Mouse (Mus musculus) A20 (cell line): ENCODE results near the gene Socs2.
"Not testable (repeated sequence)": the region's sequence is repeated elsewhere in the genome, so short reads cannot be mapped to it uniquely, and the experiment has no call there.

Experiments used
- DNase-seq: peaks from one replicate; pipeline ENCODE4 v3.0.0-alpha.2; 2011; ENCODE audit warnings: low read depth, low spot score

Gene Socs2

DNA sequence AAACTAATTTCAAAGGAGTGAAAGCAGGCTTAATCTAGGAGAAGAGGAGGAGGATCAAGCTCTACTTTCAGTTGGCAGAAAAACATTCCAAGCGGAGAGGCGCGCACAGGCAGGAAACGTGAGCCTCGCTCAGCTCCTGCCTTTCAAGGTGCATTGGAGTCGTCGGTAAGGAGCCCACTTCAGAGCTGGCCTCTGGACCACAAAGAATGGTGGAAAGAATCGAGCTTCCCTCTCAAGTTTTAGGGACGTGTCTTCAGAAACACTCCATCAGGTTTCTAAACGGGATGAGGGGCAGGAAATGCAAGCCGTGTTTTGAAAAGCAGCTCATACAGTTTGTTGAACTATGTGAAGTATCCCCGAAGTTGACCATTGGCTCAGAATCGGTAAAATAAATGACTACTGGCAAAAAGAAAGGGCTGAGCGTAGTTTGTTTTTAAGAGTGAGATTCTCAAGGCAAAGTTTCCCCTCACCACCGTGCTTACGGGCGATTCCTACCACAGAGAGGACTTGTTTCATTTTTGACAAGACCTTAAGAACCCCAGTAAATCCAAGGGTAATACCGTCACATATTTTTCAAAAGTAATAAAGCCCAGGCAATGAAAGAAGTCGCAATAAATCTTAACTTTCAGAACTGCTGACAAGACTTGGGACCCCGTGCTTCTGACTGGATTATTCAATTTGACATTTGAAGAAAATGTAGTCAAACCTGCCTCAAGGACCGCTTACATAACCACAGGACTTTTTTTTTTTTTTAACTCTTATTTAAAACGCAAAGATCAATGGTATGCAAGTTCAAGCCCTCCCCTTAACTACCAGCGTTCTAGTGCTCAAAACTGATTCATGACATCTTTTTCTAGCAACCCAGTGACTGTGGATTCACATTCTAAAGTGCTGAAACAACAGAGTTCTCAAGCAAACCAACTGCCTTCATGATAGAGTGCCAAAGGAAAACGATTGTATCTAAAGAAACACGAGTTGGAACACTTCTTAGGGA, 21.9 kb downstream of the Socs2 start:
- no peak for DNase-seq

DNA sequence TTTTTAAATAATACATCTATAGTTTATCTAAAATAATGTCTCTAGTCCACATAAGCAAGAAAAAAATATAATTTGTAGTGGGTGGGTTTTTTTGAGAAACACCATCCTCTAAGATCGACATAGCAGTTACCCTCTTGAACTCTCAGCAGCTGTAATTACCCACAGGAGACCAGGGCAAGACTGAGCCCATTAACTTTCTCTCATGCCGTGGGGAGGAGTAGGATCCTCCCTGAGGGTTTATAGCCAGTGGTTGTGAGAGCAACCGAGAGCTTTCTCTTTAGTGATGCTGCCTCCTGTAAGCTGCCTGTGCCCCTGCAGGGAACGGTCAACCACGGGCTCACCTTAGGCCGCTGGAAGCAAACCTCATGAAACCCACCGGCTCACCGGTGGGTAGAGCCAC, 24.9 kb downstream of the Socs2 start:
- no peak for DNase-seq

DNA sequence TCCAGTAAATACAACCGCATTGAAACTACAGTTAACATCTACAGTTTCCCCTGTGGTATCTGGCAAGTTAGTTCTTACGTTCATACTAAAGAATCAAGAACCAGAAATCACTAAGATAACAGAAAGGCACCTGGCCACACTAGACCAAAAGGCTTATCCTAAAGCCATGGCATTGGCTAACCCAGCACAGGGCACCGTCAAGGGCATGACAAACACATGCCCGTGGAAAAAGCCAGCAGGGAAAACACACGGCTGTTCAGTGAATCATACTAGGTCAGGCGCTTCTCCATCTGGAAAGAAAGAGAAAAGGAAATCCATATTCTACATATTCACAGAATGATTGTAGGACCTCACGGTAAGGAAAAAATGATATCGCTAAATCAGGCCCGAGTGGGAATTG, 26.1 kb downstream of the Socs2 start:
- DNase-seq = no peak

DNA sequence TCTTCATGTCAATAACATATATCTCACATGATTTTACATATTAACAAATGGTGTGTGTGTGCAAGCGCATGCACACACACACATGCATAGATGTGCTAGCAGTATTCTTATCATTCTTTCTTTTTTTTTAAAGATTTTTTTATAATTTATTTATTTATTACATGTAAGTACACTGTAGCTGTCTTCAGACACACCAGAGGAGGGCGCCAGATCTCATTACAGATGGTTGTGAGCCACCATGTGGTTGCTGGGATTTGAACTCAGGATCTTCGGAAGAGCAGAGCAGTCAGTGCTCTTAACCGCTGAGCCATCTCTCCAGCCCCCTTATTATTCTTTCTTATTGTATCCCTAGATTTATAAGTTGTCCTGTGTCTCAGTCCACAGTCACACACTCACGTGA, 27.2 kb downstream of the Socs2 start:
- DNase-seq = not testable (repeated sequence)

DNA sequence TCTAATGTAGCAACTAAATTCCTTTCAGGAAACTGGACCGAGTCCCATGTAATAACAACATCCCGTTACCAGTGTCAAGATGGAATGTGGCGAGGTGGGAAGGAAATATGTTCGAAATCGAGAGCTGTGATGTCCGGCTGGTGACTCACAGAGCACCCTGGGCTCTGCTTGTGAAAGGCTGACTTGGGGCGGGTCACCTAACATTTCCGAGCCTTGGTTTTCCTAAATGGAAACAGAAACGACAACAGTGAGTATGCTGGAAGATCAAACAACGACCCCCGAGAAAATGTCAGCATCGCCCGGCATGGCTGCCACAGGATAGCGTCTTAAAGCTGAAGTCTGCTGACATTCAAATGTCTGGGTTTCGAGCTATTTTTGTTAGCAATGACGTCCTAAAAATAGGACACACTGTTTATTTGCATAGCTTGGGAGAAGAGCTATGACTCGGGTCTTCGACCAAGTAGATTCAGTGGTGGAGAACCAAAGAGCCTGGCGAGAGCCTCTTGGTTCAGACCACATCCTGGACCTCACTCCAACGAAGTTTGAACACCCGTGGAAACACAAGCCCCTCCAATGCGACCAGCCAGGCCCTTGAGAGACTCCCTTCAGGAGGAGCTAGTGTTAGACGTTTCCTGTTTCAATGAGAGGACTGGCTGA, 28.0 kb downstream of the Socs2 start:
- DNase-seq = peak; percentile 52

DNA sequence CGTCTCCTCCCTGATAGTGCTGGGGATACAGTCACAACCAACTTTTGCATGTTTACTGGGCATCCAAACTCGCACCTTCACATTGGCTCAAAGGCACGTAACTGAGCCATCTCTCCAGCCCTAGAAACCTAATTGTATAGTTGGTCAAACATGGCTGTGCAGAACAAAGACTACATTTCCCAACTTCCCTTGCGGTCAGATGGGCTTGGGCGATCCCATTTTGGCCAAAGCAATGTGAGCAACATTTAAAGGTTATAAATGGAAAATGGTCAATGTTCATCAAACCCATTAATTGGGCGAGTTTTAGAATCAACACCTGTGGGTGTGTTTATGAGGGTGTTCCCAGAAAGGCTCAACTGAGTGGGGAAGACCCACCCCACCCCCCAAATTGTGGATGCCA, 30.5 kb downstream of the Socs2 start:
- DNase-seq = no peak

DNA sequence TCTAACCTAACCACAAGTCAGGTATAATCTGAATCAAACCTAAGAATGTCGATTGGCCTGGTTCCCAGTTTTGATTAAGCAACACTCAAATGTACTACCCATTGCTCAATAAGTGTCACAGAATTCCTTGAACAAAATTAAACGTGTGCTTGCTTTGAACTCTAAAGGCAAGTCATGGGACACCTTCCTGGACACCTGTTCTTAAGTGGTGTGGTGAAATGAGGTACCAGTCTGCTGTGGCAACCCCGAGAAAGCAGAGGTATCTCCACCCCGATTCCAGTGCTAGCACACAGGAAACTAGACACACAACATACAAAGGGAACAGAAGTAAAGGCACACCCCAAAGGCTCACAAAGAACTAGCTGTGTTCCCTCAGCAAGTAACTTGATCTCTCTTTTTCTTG, 31.2 kb downstream of the Socs2 start:
- no peak for DNase-seq

DNA sequence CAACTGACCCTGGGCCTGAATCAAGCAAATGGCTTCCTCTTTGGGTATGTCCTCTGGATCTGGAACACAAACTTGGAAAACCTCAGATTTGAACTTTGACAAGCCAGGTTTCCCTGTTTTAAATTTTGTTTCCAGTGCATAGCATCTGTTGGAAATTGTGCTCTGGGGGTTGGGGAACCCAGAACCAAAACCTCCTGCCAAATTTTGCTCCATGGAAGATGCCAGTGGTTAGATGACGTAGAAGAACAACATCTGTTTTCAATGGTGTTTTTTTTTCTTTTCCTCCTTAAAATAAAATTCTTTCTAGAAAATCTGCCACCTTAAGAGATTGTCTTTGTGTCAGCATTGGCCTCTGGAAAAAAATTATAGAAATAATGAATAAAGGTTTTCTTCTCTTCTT, 31.9 kb downstream of the Socs2 start:
- no peak for DNase-seq

DNA sequence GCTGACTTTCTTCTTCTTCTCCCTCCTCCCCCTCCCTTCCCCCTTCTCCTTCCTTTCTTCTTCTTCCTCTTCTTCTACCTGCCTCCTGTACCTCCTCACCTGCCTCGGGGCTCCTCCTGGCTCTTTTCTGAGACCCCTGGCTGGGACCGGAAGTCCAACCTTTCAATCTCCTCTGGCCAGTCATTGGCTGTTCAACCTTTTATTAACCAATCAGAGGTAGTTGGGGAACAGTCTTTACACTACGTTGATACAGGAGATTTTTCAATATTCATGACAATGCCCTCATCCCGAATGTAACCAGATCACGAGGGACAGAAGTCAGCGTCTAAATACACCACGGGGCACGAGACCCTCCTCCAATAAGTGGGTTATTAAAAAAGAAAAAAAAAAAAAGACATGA, 32.5 kb downstream of the Socs2 start:
- DNase-seq = no peak

DNA sequence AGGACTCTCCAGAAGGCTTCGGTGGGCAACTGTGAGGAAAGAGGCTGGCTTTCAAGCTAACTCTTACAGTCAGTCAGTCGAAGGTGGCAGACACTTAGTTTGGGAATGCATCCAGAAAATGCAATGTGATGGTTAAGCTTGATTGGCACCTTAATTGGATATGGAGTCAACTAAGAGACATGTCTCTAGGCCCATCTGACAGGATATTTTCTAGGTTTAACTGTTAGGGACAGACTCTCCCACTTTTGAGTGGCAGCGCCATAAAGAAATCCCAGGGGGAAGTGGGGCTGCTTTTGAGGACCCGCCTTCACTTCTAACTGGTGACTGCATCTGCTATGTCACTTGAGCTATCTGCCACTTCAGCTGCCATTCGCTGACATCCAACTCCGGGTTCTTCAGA, 43.6 kb downstream of the Socs2 start:
- no peak for DNase-seq

DNA sequence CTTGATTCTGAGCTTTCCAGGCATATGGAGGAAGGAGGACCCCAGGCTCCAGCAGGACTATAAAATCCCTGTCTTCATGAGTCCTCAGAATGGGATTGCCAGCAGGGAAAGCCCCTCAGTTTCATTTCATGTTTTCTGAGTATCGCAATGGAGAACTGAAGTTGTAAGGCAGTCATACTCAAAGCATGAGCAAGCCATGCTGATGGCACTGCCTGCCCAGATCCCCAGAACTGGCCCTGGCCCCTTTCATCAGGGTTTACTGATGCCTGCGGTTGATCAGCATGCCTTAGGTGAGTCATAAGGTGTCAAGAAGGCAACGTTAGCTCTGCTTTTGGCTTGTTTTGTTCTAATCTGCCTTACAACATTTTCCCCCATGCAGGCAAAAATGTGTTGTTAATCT, 45.0 kb downstream of the Socs2 start:
- peak; percentile 87 for DNase-seq

DNA sequence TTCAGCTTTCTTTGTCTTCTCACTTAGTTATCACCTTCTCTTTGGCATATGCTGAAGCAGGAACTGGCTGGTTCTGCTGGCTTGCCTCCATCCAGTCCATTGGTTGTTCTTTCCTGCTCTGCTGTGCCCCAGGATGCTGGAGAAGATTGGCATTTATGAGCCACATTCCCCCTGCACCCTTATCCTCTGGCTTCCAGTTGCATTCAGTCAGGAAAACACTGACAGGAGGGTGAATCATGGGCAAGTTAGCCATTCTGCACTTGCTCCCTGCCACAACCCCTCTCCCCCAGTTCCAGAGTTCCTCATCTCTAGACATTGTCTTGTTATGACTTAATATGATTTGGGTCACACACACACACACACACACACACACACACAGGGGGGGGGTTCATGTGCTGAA, 47.8 kb downstream of the Socs2 start:
- no peak for DNase-seq

DNA sequence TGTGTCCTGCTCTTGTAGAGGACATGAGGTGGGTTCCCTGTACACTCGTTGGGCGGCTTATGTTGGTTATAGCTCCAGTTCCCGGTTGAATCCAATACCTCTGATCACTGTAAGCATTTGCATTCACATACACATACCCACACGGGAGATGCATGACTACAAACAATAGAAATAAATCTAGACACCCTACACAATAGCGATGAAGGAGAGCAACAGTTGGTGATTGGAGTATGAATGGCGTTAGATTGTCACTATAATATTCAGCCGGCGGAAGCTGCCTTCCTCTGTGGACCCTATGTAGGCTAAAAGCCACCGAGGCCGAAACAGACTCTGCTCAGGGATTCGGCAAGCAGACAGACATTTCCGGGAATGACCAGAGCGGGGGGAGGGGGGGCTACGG, 48.8 kb downstream of the Socs2 start:
- no peak for DNase-seq

DNA sequence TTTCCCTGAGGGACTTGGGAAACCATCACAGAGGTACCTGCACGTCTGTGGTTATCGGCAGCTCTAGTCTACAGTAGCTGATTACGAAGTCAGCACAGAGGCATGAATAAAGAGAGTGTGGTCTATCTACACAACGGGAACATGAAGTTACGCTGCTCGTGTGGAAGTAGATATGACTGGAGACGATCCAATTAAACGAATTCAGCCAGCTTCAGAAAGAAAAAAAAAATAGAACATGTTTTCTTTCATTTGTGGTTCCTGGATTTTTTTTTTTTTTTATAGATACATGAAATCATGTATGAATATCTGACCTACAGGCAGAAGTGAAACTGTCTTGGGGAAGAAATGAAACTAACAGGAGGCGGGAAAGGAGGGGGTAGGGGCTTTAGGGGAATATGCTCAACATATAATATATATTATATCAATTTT, 49.3 kb downstream of the Socs2 start:
- DNase-seq = peak; percentile 76

DNA sequence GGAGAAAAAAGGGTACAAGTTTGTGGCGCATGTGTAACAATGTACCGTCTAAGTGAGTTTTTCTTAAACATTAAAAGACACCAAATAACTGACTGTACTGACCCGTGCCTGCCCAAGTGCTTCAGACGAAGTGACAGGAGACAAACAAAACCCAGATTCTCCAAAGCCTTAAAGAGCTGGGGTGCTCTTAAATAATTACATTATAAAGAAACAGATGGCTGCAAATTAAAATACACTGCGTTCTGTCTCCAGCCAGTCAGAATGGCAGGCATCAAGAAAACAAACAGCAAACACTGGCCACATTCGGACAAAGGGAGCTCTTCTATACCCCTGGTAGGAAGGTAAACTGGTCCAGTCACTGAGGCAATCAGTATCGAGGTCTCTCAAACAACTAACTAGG, 49.7 kb downstream of the Socs2 start:
- no peak for DNase-seq

DNA sequence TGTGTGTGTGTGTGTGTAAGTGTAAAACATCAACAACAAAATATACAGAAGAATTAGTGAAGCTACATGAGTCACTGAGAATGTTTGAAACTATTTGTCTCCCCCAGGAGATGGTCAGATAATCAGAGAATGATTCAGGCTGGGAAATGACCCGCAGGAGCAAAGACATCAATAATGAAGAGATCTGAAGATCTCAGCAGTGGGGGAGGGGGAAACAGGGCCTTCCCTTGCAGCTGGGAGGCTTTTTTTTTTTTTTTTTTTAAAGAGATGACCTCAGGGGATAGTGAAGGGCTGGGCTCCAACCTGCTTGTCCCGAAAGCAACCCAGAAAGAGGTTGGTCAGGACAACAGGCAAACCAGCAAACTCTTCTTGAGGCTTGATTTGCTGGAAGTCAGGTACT, 54.7 kb downstream of the Socs2 start:
- peak; percentile 33 for DNase-seq

DNA sequence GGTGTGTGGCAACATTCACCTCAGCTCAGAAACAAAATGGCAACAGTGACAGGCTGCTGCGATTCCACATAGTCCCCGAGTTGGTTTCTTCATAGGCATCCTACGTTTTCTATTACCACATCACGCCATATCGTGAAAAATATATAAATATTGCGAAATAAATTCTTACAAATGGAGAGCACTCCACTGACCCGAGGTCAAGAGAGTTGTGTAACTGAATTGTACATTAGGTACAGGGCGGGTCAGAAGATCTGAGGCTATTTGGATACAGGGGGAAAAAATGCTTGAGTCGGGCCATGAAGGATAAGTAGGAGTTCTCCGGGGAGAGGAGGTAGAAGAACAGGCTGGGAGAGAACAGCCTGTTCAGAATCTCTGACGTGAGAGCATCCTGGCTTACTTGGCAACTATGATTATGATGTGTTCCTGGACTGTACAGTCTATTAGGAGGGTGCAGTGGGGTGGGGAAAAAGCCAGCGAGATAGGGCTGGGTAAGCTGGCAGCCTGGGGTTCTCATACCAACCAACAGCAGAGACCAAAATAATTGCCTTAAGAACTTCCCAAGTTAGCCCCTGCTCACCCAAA, 55.6 kb downstream of the Socs2 start:
- no peak for DNase-seq

DNA sequence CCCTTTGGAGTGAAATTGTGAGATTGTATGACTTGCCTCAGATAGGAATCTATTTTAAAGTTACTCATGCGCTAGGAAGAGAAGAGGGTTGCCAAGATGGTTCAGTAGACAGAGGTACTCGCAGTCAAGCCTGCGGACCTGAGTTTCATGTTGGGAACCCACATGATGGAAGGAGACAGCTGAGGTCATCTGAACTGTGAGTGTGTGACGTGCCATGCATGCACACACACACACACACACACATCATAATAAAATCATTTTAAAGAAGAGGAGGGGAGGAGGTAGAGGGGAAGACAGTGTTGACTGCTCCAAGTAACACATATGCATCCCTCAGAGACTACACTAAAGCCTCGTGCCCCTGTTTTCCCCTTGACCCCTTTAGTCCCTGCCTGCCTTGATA, 56.9 kb downstream of the Socs2 start:
- DNase-seq = no peak

DNA sequence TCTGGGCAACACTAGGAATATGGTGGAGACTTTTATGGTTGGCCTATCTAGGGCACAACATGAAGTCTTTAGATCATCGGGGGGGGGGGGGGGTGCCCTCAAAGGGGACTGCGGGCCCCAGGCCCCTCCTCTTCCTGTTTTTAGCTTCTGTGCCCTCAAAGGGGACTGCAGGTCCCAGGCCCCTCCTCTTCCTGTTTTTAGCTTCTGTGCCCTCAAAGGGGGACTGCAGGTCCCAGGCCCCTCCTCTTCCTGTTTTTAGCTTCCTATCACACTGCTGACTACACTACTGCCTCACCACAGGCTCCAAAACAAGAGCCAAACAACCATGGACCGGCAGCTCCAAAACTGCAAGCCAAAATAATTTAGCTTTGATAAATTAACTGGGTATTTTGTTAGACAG, 59.3 kb downstream of the Socs2 start:
- peak; percentile 73 for DNase-seq

DNA sequence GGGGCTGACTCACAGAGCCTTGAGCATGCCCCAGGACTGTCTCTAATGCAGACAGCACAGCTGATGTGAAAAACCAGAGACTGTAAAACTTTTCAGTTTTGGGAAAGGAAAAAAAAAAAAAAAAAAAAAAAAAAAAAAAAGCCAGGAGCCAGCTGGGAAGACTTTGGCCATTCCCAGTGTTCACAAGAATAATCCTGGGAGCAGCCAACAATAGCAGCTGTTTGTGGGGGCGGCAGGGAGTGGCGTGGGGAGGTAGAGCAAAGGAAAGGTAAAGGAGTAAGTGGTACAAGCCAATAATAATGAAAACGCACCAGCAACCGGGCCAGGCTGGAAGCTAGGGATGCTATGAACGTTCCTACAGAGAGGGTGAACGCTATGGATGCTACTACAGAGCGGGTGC, 60.3 kb downstream of the Socs2 start:
- no peak for DNase-seq

DNA sequence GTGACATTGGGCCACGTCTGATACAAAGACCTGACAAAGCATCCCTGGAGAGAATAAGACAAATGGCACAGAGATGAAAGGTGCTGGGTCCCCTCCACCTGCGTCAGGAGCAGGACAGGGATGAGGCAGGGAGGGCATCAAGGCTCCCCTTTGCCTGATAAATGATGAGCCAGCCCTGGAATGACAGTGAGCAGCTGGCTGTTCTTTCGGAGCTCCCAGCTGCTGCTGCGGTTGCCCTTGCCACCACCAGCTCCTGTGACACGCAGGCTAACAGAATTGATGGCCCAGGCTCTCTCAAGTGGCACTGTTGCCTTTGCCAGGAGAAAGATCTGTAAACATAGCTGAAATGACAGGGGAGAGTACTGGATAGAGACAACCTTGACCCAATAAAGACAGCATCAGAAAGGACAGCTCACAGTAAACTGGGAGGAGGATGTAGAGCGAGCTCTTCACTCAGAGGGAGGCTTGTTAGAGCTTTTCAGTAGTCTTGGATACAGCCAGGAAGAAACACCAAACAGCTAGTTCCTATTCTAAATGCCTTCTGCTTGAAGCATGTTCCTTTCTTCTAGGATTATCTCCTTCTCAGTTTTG, 61.2 kb downstream of the Socs2 start:
- no peak for DNase-seq

DNA sequence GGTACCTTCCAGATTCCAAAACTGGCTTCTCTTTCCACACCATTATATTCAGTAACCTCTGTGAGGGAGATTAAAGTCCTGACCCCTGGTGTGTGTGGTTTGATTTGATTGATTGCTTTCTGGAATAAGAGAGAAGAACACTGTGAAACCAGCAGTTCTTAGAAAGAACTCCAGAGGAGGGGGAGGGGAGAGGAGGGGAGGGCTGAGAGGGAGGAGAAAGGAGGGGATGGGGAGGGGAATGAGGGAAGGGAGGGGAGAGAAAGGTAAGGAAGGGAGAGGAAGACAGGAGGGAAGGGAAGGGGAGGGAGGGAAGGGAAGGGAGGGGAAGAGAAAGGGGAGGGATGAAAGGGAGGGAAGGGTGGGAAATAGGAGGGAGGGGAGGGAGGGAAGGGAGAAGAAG, 62.3 kb downstream of the Socs2 start:
- DNase-seq = no peak
